Mouse (Mus musculus): ENCODE results near the gene Tssk1.

Gene Tssk1

DNA sequence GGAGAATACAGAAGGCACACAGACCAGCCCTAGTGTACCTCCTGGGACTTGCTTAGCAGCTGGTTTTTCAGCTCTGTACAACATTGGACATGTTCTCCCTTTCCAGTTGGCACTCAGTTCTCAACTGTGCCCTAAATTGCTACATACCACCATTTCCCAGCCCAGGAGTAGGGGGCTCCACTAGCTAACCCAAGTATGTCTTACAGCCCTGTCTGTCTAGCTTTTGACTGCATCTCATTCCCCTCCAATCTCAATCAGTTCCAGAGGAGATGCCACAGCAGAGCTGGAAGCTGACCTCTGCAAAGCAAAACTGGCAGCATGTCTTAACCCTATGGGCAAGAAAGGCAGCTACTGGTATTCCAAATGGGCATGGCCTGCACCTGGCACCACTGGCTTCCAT lies 2.1 kb downstream of the Tssk1 start:
- DNase-seq (ENCODE audit: extremely low read depth, low read depth) = no peak

DNA sequence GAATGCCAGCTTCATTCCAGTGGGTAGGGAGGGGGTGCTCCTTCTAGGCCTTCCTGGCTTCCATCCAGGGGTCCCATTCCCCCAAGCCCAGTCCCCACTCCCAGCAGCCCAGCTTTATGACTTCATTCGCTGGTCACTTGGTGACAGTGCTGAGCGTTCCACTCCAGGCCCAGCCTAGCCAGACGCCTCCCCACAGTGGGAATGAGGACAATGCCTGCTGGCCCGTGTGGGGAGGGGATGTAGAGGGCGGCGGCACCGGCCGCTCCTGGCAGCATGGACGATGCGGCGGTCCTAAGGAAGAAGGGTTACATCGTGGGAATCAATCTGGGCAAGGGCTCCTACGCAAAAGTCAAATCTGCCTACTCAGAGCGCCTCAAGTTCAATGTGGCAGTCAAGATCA lies 4.4 kb downstream of the Tssk1 start, which contains the start of the genes Dgcr2 and Tssk2:
Dgcr2 (minus strand) TSS at position 101 of the 400 bp plus-strand sequence.
Tssk2 (plus strand) TSS at position 176 of the 400 bp plus-strand sequence.
- DNase-seq (ENCODE audit: extremely low read depth, low read depth) = no peak

GRCm38 (mm10) chr16:17911052-17911595 lies 17.1 kb downstream of the Tssk1 start, which contains the start of gene Ess2:
Ess2 (minus strand) TSS chr16:17911348.
- DNase-seq (ENCODE audit: extremely low read depth, low read depth) = peak; percentile 88

DNA sequence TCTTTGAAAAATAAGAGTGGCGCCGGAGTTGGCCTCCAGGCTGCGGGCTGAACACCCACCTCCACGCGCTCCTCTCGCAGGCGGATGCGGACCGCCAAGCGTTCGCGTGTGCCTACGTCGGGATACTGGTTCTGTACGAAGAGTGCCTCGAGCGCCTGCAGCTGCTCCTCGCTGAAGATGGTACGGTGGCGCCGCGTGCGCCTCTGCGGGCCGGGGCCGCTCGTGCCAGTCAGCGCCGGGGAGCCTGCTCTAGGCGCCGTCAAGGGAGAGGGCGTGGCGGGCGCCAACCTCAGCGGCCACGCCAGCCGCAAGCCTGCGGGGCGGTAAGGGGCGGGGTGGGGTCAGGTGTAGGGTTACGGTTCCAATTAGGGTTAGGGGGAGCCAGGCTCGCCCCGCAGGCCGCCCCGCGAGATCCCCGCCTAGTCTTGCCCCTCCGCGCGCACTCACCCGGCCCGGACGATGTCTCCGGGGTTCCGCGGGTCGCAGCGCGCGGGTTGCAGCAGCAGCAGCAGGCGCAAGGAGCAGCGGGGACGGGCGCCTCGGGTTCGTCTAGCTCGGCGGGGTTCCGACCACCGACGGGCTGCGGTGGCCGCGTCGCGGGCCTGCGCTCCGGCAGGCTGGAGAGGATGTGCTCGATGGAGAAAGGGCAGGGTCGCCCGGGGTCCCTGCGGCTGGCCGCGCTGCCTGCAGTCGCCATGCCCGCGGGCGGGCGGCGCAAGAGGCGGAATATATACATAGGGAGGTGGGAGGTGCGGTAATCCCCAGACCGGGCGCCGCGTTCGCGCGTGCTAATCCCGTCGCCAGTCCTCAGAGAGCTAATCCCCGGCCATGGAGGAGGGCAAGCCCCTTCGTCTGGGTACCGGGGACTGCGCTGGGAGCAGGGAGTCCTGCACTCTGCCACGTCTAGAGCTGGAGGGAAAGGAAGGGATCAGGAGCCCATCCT lies 20.6 kb downstream of the Tssk1 start, which contains the start of gene Gsc2:
Gsc2 (minus strand) TSS at position 753 of the 943 bp plus-strand sequence.
- no peak for DNase-seq (ENCODE audit: extremely low read depth, low read depth)

DNA sequence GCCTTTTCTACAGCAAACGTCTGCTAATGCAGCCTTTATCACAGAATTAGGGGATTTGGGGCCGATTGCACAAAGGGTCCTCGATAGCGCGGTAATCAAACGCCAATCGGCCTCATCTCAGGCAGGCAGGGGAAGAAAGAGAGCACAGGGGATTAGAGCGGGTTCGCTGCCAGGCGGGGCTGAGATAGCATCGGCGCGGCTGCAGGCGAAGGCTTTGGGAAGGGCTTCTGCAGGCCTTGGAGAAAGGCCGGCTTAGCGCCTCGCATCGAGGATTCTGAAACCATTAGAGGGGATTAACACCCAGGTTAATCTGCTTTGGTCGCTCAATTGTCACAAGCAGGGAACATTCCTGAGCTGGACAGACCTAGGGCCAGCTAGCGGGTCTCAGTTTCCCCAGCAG lies 26.6 kb downstream of the Tssk1 start:
- DNase-seq (ENCODE audit: extremely low read depth, low read depth) = no peak

- peak; percentile 93 for DNase-seq (ENCODE audit: extremely low read depth, low read depth)
Observed at GRCm38 (mm10) chr16:17921325-17922162, 27.5 kb downstream of the Tssk1 start.

- no peak for DNase-seq (ENCODE audit: extremely low read depth, low read depth)
Observed at GRCm38 (mm10) chr16:17922163-17922538, 28.1 kb downstream of the Tssk1 start.

- DNase-seq (ENCODE audit: extremely low read depth, low read depth) = no peak
Observed at GRCm38 (mm10) chr16:17927351-17928082, 33.5 kb downstream of the Tssk1 start.

DNA sequence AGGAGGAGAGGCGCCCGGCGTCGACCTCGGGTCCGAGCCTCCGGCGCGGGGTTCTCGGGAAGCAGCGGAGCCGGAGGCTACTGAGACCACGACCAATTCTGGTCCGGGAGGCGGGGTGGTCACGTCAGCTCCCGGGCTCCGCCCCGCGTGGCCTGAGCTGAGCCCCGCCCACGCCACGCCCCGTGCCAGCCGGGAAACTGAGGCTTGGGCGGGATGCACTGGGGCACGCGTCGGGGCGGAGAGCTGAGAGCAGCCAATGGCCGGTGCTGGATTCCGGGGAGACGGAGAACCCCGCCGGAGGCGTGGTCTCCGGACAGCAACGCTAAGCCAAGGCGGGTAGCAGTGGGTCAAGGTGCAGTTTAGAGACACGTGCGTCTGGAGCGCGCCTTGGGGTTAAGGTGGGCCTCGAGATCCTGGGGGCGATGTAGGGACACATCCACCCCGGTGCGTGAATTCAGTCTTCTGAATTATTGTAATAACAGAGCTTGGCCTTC lies 34.1 kb downstream of the Tssk1 start, which contains the start of gene Slc25a1:
Slc25a1 (minus strand) TSS at position 133 of the 494 bp plus-strand sequence.
- DNase-seq (ENCODE audit: extremely low read depth, low read depth) = peak; percentile 66

GRCm38 (mm10) chr16:17928627-17929104 lies 34.6 kb downstream of the Tssk1 start:
- DNase-seq (ENCODE audit: extremely low read depth, low read depth) = peak; percentile 89

- DNase-seq (ENCODE audit: extremely low read depth, low read depth) = no peak
Observed at GRCm38 (mm10) chr16:17929211-17929610, 35.2 kb downstream of the Tssk1 start.

DNA sequence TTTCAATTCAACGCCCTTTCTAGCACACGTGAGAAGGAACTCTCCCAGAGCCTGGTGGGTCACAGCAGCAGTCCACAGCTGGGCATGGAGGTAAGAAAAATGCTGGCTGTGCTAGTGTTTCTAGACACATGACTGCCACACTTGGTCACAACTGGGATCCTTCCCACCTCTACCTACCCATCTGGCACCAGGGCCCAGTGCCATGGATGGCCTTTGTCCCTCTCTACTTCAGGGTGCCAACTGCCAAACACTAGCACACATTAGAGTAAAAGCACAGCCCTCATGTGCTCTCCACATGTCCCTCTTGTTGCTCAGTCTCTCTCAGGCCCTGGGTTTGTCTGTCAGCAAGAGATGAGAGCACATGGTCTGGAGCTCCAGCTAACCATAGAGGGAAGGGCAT lies 35.6 kb downstream of the Tssk1 start:
- no peak for DNase-seq (ENCODE audit: extremely low read depth, low read depth)

- DNase-seq (ENCODE audit: extremely low read depth, low read depth) = no peak
Observed at GRCm38 (mm10) chr16:17931906-17932460, 38.0 kb downstream of the Tssk1 start.

DNA sequence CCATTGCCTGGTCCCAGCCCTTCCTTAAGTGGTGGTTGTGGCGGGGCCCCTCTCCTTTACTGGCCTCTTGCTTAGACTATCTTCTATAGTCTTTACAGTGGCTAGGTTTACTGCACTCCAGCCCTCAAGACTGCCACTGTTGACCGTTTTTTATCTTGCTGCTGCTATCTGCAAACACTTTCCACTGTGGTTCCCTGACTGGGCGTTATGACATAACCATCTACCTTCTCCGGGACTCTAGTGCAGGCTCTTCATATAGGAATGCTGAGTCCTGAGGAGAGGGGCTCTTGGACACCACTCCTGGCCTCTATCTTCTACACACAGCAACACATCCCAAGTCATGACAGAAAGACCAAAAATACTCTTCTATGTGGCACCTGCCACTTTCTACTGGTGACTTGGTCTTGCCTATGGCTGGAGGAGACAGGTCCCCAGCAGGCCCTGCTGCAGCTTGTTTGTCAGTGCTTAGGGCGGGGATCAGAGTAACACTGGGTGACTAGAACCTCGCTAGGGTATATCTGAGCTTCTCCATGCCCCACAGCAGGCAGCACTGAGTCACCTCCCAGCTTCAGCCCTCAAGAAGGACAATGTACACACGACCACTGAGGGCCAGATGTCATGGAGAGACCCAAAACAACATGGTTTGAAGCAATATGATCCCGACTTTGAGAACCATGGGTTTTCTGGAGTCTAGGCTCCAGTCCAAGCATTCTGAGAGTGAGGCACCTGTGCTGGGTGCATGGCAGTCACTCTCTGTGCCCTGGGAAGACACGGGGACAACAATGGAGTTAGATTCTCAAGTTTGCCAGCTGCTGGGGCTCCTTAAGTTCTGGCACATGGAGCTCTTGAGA lies 39.8 kb downstream of the Tssk1 start:
- peak; percentile 34 for DNase-seq (ENCODE audit: extremely low read depth, low read depth)

DNA sequence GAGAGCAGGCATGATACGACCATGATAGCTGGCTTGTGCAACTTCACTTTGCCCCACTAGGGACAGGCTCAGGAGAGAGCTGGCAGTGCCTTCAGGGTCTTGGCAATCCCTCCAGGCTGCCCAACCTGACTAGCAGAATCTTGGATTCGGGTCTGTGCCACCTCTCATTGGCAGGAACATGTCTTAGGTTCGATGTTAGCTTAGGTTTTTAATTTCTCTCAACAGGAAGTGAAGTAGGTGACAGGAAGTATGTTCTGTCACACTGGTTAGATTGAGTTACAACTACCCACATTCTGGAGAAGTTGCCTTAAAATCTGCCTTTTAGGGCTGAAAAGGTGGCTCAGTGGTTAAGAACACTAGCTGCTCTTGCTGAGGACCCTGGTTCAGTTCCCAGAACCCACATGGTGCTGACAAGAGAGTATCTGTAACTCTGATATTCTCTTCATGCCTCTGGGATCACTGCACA lies 40.5 kb downstream of the Tssk1 start:
- DNase-seq (ENCODE audit: extremely low read depth, low read depth) = no peak

DNA sequence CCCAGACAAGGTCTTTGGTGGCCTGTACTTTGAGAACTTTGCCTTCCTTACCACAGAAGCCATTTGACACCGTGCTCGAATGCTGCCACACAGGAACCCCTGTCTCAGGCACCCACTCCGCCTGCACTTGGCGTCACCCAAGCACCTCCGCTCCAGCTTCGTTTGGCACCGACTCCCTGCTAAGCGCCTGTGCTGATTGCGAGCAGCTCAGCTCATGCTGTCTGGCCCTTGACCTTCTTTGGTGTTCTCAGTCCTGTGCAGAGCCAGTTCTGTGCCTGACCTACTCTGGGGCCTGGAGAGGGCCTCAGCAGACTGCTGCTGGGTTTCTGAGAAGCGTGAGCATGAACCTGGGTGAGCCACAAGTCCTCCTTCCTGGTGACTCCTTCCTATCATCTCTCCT lies 42.8 kb downstream of the Tssk1 start:
- no peak for DNase-seq (ENCODE audit: extremely low read depth, low read depth)

- no peak for DNase-seq (ENCODE audit: extremely low read depth, low read depth)
Observed at GRCm38 (mm10) chr16:17938187-17938586, 44.2 kb downstream of the Tssk1 start.

DNA sequence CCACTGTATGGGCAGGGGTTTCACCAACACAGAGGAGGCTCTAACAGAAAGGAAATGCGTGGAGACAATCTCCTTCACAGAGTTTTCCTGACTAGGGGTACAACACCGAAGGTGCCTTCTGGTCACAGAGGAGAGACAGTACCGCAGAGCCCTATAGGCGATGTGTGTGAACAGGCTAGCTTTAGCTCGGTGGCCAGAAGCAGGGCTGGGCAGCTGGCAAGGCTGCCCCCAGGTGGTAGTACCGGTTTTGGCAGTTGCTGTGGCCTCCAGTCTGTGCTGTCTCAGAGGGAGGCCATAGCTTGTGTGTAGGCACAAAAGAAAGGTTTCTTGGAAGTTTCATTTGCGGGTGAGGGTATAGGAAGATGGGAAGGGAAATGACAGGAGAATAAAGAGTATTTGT lies 44.8 kb downstream of the Tssk1 start:
- peak; percentile 76 for DNase-seq (ENCODE audit: extremely low read depth, low read depth)

- peak; percentile 74 for DNase-seq (ENCODE audit: extremely low read depth, low read depth)
Observed at GRCm38 (mm10) chr16:17939255-17939751, 45.3 kb downstream of the Tssk1 start.

Measured in MEL-GATA-1-ER (cell line).